Mouse (Mus musculus) MEL (cell line): ENCODE measurements at regions not wholly inside any gene's neighbourhood (a gene's known extent, or its start where the extent isn't known, plus 50 kb on each side); places are given as distances from the start of the nearest gene placed in this dataset.
A peak's percentile ranks its signal among the peaks of the same experiment; 100 is the strongest.

Source experiments
- DNase-seq: peaks from one replicate; pipeline ENCODE4 v3.0.0; 2011; ENCODE audit warnings: low read depth, low spot score
- H3K27ac ChIP-seq: 2 replicates; pipeline ENCODE4 v1.5.1; 2012; ENCODE audit warnings: low read depth, mild to moderate bottlenecking, control low read depth, low read length, moderate library complexity; ENCODE audit not compliant: control insufficient read depth
- H3K27me3 ChIP-seq, 2 experiments: fragments of 150-350 bp in 1 of 2; sonication (generic) in 1 of 2; 2 replicates each; pipeline ENCODE4 v1.6.1; 2012; ENCODE audit warnings: low read length in 2 of 2, mild to moderate bottlenecking in 2 of 2, improper control_type of control experiment in 1 of 2, moderate library complexity in 1 of 2; ENCODE audit not compliant: insufficient read depth in 2 of 2, control insufficient read depth in 1 of 2
- H3K36me3 ChIP-seq, 2 experiments: 2 replicates each; pipeline ENCODE4 v1.6.1; 2012 to 2014; ENCODE audit warnings: low read length in 2 of 2, improper control_type of control experiment in 1 of 2, inconsistent platforms in 1 of 2, mild to moderate bottlenecking in 1 of 2; ENCODE audit not compliant: insufficient read depth in 2 of 2, control insufficient read depth in 1 of 2
- H3K4me1 ChIP-seq, 2 experiments: fragments of 150-350 bp in 1 of 2; sonication (generic) in 1 of 2; 2 replicates each; pipeline ENCODE4 v1.6.1; 2012; ENCODE audit warnings: low read length in 2 of 2, improper control_type of control experiment in 1 of 2, mild to moderate bottlenecking in 1 of 2; ENCODE audit not compliant: insufficient read depth in 2 of 2, control insufficient read depth in 1 of 2
- H3K4me3 ChIP-seq, 2 experiments: fragments of 150-350 bp in 1 of 2; sonication (generic) in 1 of 2; 2 replicates each; pipeline ENCODE4 v1.5.1; 2012; ENCODE audit warnings: low read depth in 2 of 2, low read length in 2 of 2, mild to moderate bottlenecking in 2 of 2, moderate library complexity in 2 of 2, control low read depth in 1 of 2, improper control_type of control experiment in 1 of 2; ENCODE audit not compliant: control insufficient read depth in 1 of 2, insufficient read depth in 1 of 2
- H3K79me2 ChIP-seq: 2 replicates; pipeline ENCODE4 v1.6.1; 2012; ENCODE audit warnings: mild to moderate bottlenecking, low read length, moderate library complexity; ENCODE audit not compliant: control insufficient read depth, poor library complexity, insufficient read depth
- H3K9ac ChIP-seq: 2 replicates; pipeline ENCODE4 v1.6.1; 2012; ENCODE audit warnings: low read depth, mild to moderate bottlenecking, control low read depth, low read length, moderate library complexity; ENCODE audit not compliant: control insufficient read depth, poor library complexity, severe bottlenecking
- H3K9me3 ChIP-seq: fragments of 150-350 bp; sonication (generic); replicated peaks from 2 replicates; pipeline ENCODE4 v1.6.1; 2012; ENCODE audit warnings: mild to moderate bottlenecking, low read length, improper control_type of control experiment, moderate library complexity; ENCODE audit not compliant: insufficient read depth
- BHLHE40 ChIP-seq: IDR thresholded peaks from 2 replicates; pipeline ENCODE4 v1.6.1; 2012; ENCODE audit warnings: low read depth, mild to moderate bottlenecking, inconsistent platforms, low read length, improper control_type of control experiment, borderline replicate concordance
- CHD1 ChIP-seq: IDR thresholded peaks from 2 replicates; pipeline ENCODE4 v1.6.1; 2012; ENCODE audit warnings: low read depth, mild to moderate bottlenecking, inconsistent platforms, low read length, improper control_type of control experiment
- CHD2 ChIP-seq: IDR thresholded peaks from 2 replicates; pipeline ENCODE4 v1.6.1; 2011; ENCODE audit warnings: low read length, improper control_type of control experiment
- E2F4 ChIP-seq: IDR thresholded peaks from 2 replicates; pipeline ENCODE4 v1.6.1; 2011; ENCODE audit warnings: low read depth, low read length, improper control_type of control experiment, borderline replicate concordance
- ELF1 ChIP-seq: IDR thresholded peaks from 2 replicates; pipeline ENCODE4 v1.6.1; 2014; ENCODE audit warnings: low read depth, mild to moderate bottlenecking, inconsistent platforms, low read length, improper control_type of control experiment, moderate library complexity
- EP300 ChIP-seq, 2 experiments: IDR thresholded peaks; 2 replicates each; pipeline ENCODE4 v1.6.1; 2011; ENCODE audit warnings: improper control_type of control experiment in 2 of 2, low read length in 2 of 2, low read depth in 1 of 2, mild to moderate bottlenecking in 1 of 2
- ETS1 ChIP-seq: IDR thresholded peaks from 2 replicates; pipeline ENCODE4 v1.6.1; 2012; ENCODE audit warnings: low read depth, mild to moderate bottlenecking, inconsistent platforms, low read length, improper control_type of control experiment, moderate library complexity
- GABPA ChIP-seq: IDR thresholded peaks from 2 replicates; pipeline ENCODE4 v1.6.1; 2012; ENCODE audit warnings: low read depth, mild to moderate bottlenecking, inconsistent platforms, low read length, improper control_type of control experiment, moderate library complexity
- GATA1 ChIP-seq: IDR thresholded peaks from 2 replicates; pipeline ENCODE4 v1.6.1; 2011; ENCODE audit warnings: low read depth, low read length, improper control_type of control experiment
- HCFC1 ChIP-seq: IDR thresholded peaks from 2 replicates; pipeline ENCODE4 v1.6.1; 2012; ENCODE audit warnings: low read depth, mild to moderate bottlenecking, inconsistent platforms, low read length, improper control_type of control experiment, moderate library complexity
- JUND ChIP-seq: IDR thresholded peaks from 2 replicates; pipeline ENCODE4 v1.6.1; 2011; ENCODE audit warnings: low read depth, mild to moderate bottlenecking, improper control_type of control experiment, low read length
- KAT2A ChIP-seq: conservative IDR thresholded peaks from 2 replicates; pipeline ENCODE4 v1.6.1; 2012; ENCODE audit warnings: low read depth, low read length, improper control_type of control experiment, inconsistent platforms
- MAX ChIP-seq: IDR thresholded peaks from 2 replicates; pipeline ENCODE4 v1.6.1; 2011; ENCODE audit warnings: low read length, improper control_type of control experiment
- MEF2A ChIP-seq: IDR thresholded peaks from 2 replicates; pipeline ENCODE4 v1.6.1; 2014; ENCODE audit warnings: low read depth, mild to moderate bottlenecking, inconsistent platforms, low read length, improper control_type of control experiment; ENCODE audit not compliant: poor library complexity, insufficient replicate concordance, severe bottlenecking; ENCODE audit errors: extremely low read depth
- MXI1 ChIP-seq: IDR thresholded peaks from 2 replicates; pipeline ENCODE4 v1.6.1; 2011; ENCODE audit warnings: mild to moderate bottlenecking, low read depth, low read length, improper control_type of control experiment
- NELFE ChIP-seq: IDR thresholded peaks from 2 replicates; pipeline ENCODE4 v1.6.1; 2011; ENCODE audit warnings: low read depth, low read length, improper control_type of control experiment
- NRF1 ChIP-seq: IDR thresholded peaks from 2 replicates; pipeline ENCODE4 v1.6.1; 2014; ENCODE audit warnings: low read depth, mild to moderate bottlenecking, inconsistent platforms, low read length, improper control_type of control experiment, moderate library complexity; ENCODE audit not compliant: poor library complexity, insufficient read depth, severe bottlenecking
- POLR2A ChIP-seq, 2 experiments: IDR thresholded peaks; 2 replicates each; pipeline ENCODE4 v1.6.1; 2011 to 2012; ENCODE audit warnings: low read length in 2 of 2, mild to moderate bottlenecking in 2 of 2, control low read depth in 1 of 2, improper control_type of control experiment in 1 of 2, low read depth in 1 of 2, moderate library complexity in 1 of 2; ENCODE audit not compliant: control insufficient read depth in 1 of 2, insufficient read depth in 1 of 2, poor library complexity in 1 of 2
- POLR2AphosphoS2 ChIP-seq: IDR thresholded peaks from 2 replicates; pipeline ENCODE4 v1.6.1; 2011; ENCODE audit warnings: low read length, improper control_type of control experiment
- POLR2AphosphoS5 ChIP-seq: IDR thresholded peaks from 2 replicates; pipeline ENCODE4 v1.6.1; 2012; ENCODE audit warnings: low read depth, borderline replicate concordance, mild to moderate bottlenecking, inconsistent platforms, low read length, moderate library complexity, mixed read lengths
- RAD21 ChIP-seq: IDR thresholded peaks from 2 replicates; pipeline ENCODE4 v1.6.1; 2011; ENCODE audit warnings: mild to moderate bottlenecking, low read depth, low read length, improper control_type of control experiment
- SIN3A ChIP-seq: IDR thresholded peaks from 2 replicates; pipeline ENCODE4 v1.6.1; 2012; ENCODE audit warnings: low read length, improper control_type of control experiment, inconsistent platforms
- SMC3 ChIP-seq: IDR thresholded peaks from 2 replicates; pipeline ENCODE4 v1.6.1; 2011; ENCODE audit warnings: low read depth, low read length, improper control_type of control experiment
- TCF12 ChIP-seq: IDR thresholded peaks from 2 replicates; pipeline ENCODE4 v1.6.1; 2014; ENCODE audit warnings: low read depth, mild to moderate bottlenecking, inconsistent platforms, low read length, improper control_type of control experiment, moderate library complexity
- UBTF ChIP-seq: IDR thresholded peaks from 2 replicates; pipeline ENCODE4 v1.6.1; 2012; ENCODE audit warnings: low read depth, mild to moderate bottlenecking, inconsistent platforms, low read length, improper control_type of control experiment, moderate library complexity, borderline replicate concordance; ENCODE audit not compliant: insufficient read depth
- ZC3H11A ChIP-seq: IDR thresholded peaks from 2 replicates; pipeline ENCODE4 v1.6.1; 2012; ENCODE audit warnings: low read depth, mild to moderate bottlenecking, inconsistent platforms, low read length, improper control_type of control experiment
- ZKSCAN1 ChIP-seq: IDR thresholded peaks from 2 replicates; pipeline ENCODE4 v1.6.1; 2012; ENCODE audit warnings: low read depth, mild to moderate bottlenecking, inconsistent platforms, low read length, improper control_type of control experiment, moderate library complexity
- ZMIZ1 ChIP-seq: IDR thresholded peaks from 2 replicates; pipeline ENCODE4 v1.6.1; 2012; ENCODE audit warnings: low read depth, mild to moderate bottlenecking, inconsistent platforms, low read length, improper control_type of control experiment, moderate library complexity
- ZNF384 ChIP-seq: IDR thresholded peaks from 2 replicates; pipeline ENCODE4 v1.6.1; 2012; ENCODE audit warnings: low read depth, mild to moderate bottlenecking, inconsistent platforms, low read length, improper control_type of control experiment

DNA sequence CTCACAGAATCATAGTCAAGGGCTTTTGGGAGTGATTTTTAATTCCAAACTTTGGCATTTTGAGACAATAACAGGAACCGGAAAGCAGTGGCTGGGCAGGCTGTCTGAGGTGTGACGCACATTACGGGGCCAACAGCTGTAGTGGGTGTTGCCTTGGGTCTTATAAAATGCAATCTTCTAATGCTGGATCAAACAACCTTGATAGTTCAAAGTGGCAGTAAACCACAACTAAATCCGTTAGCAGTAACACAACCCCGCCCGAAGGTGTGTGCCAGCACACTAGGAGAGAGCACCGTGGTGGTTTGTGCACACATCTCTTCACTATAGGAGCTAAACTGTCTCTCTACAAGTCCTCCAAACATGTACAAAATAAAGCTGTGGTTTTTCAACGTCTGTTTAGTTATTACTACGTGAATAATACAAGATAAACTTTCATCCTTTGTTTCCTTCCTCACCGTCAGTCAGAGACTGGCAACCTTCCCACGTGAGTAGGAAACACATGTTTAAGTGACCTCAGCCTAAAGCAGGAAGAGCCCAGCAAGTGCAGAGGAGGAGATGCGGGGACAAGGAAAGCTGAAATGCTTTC is 72.0 kb upstream of the Dph5 start (continued):
- TF ChIP-seq E2F4 (no peak), MXI1 (peak; percentile 95), ZNF384 (no peak), JUND (no peak), CHD2 (no peak), NRF1 (no peak), MAX (peak; percentile 80), GATA1 (peak; percentile 8), CHD1 (no peak), POLR2A (IDR thresholded peaks at IDR 0.05; ENCODE audit: control insufficient read depth in 1 of 2, insufficient read depth in 1 of 2, low read depth in 1 of 2, low read length in 2 of 2, poor library complexity in 1 of 2) (peak; percentile 34 to 50; a peak in 2 of 4 replicates), EP300 (IDR thresholded peaks at IDR 0.05; ENCODE audit: low read depth in 1 of 2, low read length in 2 of 2) (peak in 1 of 2 experiments; percentile 52; a peak in 2 of 4 replicates), HCFC1 (peak; percentile 74), ZKSCAN1 (no peak), RAD21 (no peak), BHLHE40 (peak; percentile 96), GABPA (no peak), ZC3H11A (no peak), MEF2A (no peak), POLR2AphosphoS2 (no peak), POLR2AphosphoS5 (no peak), SMC3 (no peak), ETS1 (peak; percentile 95)

DNA sequence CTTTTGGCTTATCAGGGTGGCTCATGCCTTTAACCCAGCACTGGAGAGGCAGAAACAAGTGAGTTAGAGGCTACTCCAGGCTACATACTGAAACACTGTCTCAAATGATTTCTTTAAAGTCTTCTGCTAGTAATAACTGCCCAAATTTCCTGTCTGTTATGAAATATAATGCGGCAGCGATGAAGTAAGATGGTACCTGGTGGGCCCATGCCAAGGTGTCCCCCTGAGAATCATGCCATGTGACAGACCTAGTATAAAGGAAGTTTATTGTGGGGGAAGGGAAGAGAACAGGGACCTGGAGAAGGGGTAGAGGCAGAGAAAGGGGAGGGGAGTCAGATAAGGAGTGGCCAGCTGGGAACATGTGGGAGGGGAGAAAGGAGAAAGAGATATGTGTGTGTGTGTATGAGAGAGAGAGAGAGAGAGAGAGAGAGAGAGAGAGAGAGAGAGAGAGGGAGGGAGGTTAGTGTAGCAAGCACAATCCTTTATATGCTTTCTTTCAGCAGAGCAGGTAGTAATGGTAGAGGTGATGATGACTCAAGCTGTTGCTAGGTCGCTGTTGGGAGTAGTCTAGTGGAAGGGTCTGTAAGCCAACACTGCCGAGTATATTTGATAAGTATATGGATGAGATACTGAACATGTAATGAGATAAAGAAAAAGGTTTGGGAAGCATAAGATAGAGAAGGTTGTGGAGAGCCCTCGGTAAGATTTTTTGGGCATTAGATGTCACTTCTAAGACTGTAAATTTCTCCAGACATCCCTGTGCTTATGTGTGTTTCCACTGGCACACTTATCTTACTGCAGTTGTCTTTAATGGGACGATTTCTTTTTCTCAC is 71.1 kb upstream of the Dph5 start:
- Histone ChIP-seq H3K4me3 (peak overlapping the region; percentile 56), H3K79me2 (no peaks in the 10 kb centered on the region), H3K9me3 (no peaks in the 10 kb centered on the region), H3K9ac (peak overlapping the region; percentile 60), H3K27me3 (no peaks in the 10 kb centered on the region), H3K36me3 (peaks cover 0 to 31% of the 10 kb centered on the region in 2 experiments; a peak in 2 of 4 replicates), H3K27ac (peak overlapping the region; percentile 96), H3K4me1 (peaks cover 16 to 35% of the 10 kb centered on the region in 2 experiments)
- DNase-seq, result peak; percentile 56
- TF ChIP-seq ELF1, result no peak
- peak; percentile 94; the same call in 1 of the 2 replicates for TF ChIP-seq JUND
- TF ChIP-seq E2F4, result no peak
- no peak for TF ChIP-seq SIN3A
- no peak for TF ChIP-seq NRF1
- TF ChIP-seq NELFE, result no peak; the same call in 1 of the 2 replicates
- TF ChIP-seq KAT2A, result no peak
- peak; percentile 24; the same call in 1 of the 2 replicates for TF ChIP-seq TCF12
- no peak for TF ChIP-seq POLR2AphosphoS5
- TF ChIP-seq GATA1, result peak; percentile 2
- no peak; the same call in 1 of the 2 replicates for TF ChIP-seq ZMIZ1
- peak; percentile 23 for TF ChIP-seq CHD2
- TF ChIP-seq ZNF384, result no peak
- TF ChIP-seq POLR2A (IDR thresholded peaks at IDR 0.05; ENCODE audit: control insufficient read depth in 1 of 2, insufficient read depth in 1 of 2, low read depth in 1 of 2, low read length in 2 of 2, poor library complexity in 1 of 2), result no peak
- TF ChIP-seq ZKSCAN1, result no peak
- TF ChIP-seq UBTF, result no peak
- TF ChIP-seq GABPA, result no peak
- TF ChIP-seq ZC3H11A, result no peak
- TF ChIP-seq MEF2A, result no peak
- TF ChIP-seq MAX, result peak; percentile 10; the same call in 1 of the 2 replicates
- TF ChIP-seq MXI1, result no peak
